Mouse (Mus musculus) ES-E14 (cell line): ENCODE measurements around the gene Bend5.

Experiments used
- CHD2 ChIP-seq: IDR thresholded peaks from 2 replicates; pipeline ENCODE4 v1.6.1; 2014; ENCODE audit warnings: mild to moderate bottlenecking, low read depth, low read length, inconsistent platforms
- MAFK ChIP-seq: IDR thresholded peaks from 2 replicates; pipeline ENCODE4 v1.6.1; 2014; ENCODE audit warnings: mild to moderate bottlenecking, low read depth, low read length, inconsistent platforms; ENCODE audit not compliant: insufficient read depth

DNA sequence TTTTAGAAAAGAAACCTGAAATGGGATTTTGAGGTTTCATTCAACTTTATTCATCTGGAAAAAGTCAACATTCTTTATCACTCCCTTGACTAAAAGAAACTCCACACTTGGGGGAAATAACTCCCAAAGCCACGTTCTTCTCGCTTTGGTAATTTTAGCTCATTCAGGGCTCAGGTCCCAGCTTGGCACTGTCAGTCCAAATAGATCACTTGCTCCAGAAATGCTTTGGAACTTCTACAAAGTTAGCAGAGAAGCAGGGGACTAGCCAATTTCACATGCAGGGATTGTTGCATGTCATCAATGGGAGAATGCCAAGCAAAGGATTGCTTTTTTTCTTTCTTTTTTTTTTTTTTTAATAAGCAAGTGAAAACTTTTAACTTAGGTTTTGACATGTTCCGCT, 5.2 kb downstream of the Bend5 start:
- no peak for TF ChIP-seq MAFK
- TF ChIP-seq CHD2: no peak
